Mouse (Mus musculus): ENCODE data around the gene Sp4. TPM values are rescaled to one million over a fixed set of nuclear protein-coding genes. Genes with fewer than 3 reads are reported as not detected.

Sp4 gene
- polyA plus RNA-seq, 1 experiment from 2014 or later, result 8.8 TPM

Other genes starting within 250 kb of the Sp4 start
- 0.77 and 1.1 TPM in 2 replicates for gene Dnah11, start 102.4 kb downstream of the Sp4 start, polyA plus RNA-seq (2015; fragmentation: Nextera tagmentation; extraction: Ambion mirVana)